ENCODE assay signal across 19 mouse cellular contexts in the genomic region with DNA sequence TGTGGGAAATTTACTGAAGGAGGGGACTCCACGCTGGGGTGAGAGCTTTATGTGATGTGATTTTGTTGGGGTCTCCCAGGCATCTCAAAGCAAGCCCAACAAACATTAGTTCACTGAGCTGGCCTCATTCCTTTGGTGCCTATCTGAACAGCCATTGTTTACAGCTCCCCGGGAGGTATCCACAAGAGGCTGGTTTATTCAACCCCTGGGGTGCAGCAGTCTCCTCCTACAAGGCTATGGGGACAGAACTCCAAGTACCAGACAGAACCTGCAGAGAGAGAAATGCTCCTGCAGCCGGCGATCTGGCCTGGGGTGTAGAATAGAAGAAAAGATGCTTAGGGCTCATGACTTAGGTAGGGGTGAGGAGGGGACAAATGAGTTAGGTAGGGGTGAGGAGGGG. TPM values are rescaled to one million over a fixed set of nuclear protein-coding genes. Genes with fewer than 3 reads are reported as not detected.
DNase-seq lines count a peak whose midpoint lies in the region; ATAC-seq lines count a peak whose summit lies in the region.
"Had no signal": no experiment of that assay in that cellular context is flagged by ENCODE, and none has a peak within 500 bp of the region (broad histone marks: within the 10 kb centered on the region; RNA-seq: fewer than 3 reads in every experiment).

No protein-coding gene starts in this region.

- peaks cover 68% of the 10 kb centered on the region for H3K4me1 ChIP-seq in heart, embryonic 12.5 days (replicated peaks)
- peaks cover 37% of the 10 kb centered on the region for H3K4me1 ChIP-seq in forebrain, embryonic 16.5 days (replicated peaks; ENCODE audit: control insufficient read depth, insufficient read depth, low read length)
- peaks cover 76% of the 10 kb centered on the region for H3K4me1 ChIP-seq in limb, embryonic 13.5 days

- H3K4me2 ChIP-seq in heart, embryonic 12.5 days: no peak overlapping the region
- H3K4me2 ChIP-seq in forebrain, embryonic 16.5 days (ENCODE audit: low read length): no peak overlapping the region
- no peak overlapping the region for H3K4me2 ChIP-seq in limb, embryonic 13.5 days (replicated peaks)
- H3K4me2 ChIP-seq: liver, embryonic 12.5 days had no signal

- 31% methylated on average over 4 of the region's 4 CpGs for WGBS in heart, embryonic 12.5 days
- WGBS in forebrain, embryonic 16.5 days: 22% methylated on average over 4 of the region's 4 CpGs
- WGBS in limb, embryonic 13.5 days: 12% methylated on average over 4 of the region's 4 CpGs

- H3K27me3 ChIP-seq in heart, embryonic 12.5 days (replicated peaks): no peaks in the 10 kb centered on the region
- H3K27me3 ChIP-seq in forebrain, embryonic 16.5 days (replicated peaks; ENCODE audit: control insufficient read depth, insufficient read depth, low read length): no peaks in the 10 kb centered on the region
- no peaks in the 10 kb centered on the region for H3K27me3 ChIP-seq in limb, embryonic 13.5 days

- no peaks in the 10 kb centered on the region for H3K9me3 ChIP-seq in heart, embryonic 12.5 days (replicated peaks)
- H3K9me3 ChIP-seq in forebrain, embryonic 16.5 days (ENCODE audit: control insufficient read depth, low read length): no peaks in the 10 kb centered on the region
- H3K9me3 ChIP-seq in limb, embryonic 13.5 days: no peaks in the 10 kb centered on the region
- H3K9me3 ChIP-seq: liver, embryonic 12.5 days had no signal

- no peaks in the 10 kb centered on the region for H3K36me3 ChIP-seq in heart, embryonic 12.5 days
- no peaks in the 10 kb centered on the region for H3K36me3 ChIP-seq in forebrain, embryonic 16.5 days (ENCODE audit: control insufficient read depth, insufficient read depth)
- no peaks in the 10 kb centered on the region for H3K36me3 ChIP-seq in limb, embryonic 13.5 days
- H3K36me3 ChIP-seq: liver, embryonic 12.5 days had no signal

- no peak for DNase-seq in heart, adult 8-10 months (ENCODE audit: low spot score)
- DNase-seq in ZHBTc4 (ENCODE audit: low read depth, low spot score): peak; percentile 69
- no peak for DNase-seq in adrenal gland, adult 18-20 months (ENCODE audit: low spot score in 2 of 2)
- no peak for DNase-seq in kidney, postnatal 4 days
- DNase-seq in thymus, postnatal 36 days: no peak
- DNase-seq: B cell, adult 2 months; cerebellum, postnatal 14 days; kidney, postnatal 36 days; lung, postnatal 14 days; thymus, adult 2 months had no signal

- H3K9ac ChIP-seq in heart, embryonic 12.5 days: no peak overlapping the region
- no peak overlapping the region for H3K9ac ChIP-seq in forebrain, embryonic 16.5 days (replicated peaks; ENCODE audit: low read depth, low read length)
- H3K9ac ChIP-seq in limb, embryonic 13.5 days: no peak overlapping the region
- H3K9ac ChIP-seq: liver, embryonic 12.5 days had no signal

- no peak overlapping the region for H3K4me3 ChIP-seq in heart, embryonic 12.5 days
- H3K4me3 ChIP-seq in forebrain, embryonic 16.5 days (replicated peaks; ENCODE audit: low read length): no peak overlapping the region
- no peak overlapping the region for H3K4me3 ChIP-seq in limb, embryonic 13.5 days
- H3K4me3 ChIP-seq: liver, embryonic 12.5 days; myocyte had no signal

- H3K27ac ChIP-seq in heart, embryonic 12.5 days (ENCODE audit: poor library complexity, severe bottlenecking): peak overlapping the region; percentile 87; the same call in 1 of the 2 replicates
- H3K27ac ChIP-seq in forebrain, embryonic 16.5 days (ENCODE audit: low read length): peak overlapping the region; percentile 98; the same call in 1 of the 2 replicates
- peak overlapping the region; percentile 89; the same call in 1 of the 2 replicates for H3K27ac ChIP-seq in limb, embryonic 13.5 days

- ATAC-seq in heart, embryonic 12.5 days (ENCODE audit: insufficient number of reproducible peaks, low FRiP score): no peak
- ATAC-seq in forebrain, embryonic 16.5 days: no peak
- ATAC-seq in limb, embryonic 13.5 days (ENCODE audit: low FRiP score, low read depth): no peak
- ATAC-seq: liver, embryonic 12.5 days had no signal

RNA-seq across cellular contexts. Expression of a gene that starts 24.7 kb away (rescaled TPM):
- polyA plus RNA-seq in heart, embryonic 12.5 days (2016; fragmentation: Nextera tagmentation; extraction: Ambion mirVana): 1.1 and 1.4 TPM in 2 replicates
- total RNA-seq in heart, adult 8-10 months (2022): not detected
- 1.7 and 2.7 TPM in 2 replicates for polyA plus RNA-seq in forebrain, embryonic 16.5 days (2015; fragmentation: Nextera tagmentation; extraction: Ambion mirVana)
- 7.0 and 7.4 TPM in 2 replicates for polyA plus RNA-seq in limb, embryonic 13.5 days (2015; fragmentation: Nextera tagmentation; extraction: Ambion mirVana)
- 1 to 10 TPM; 3.2 to 7.0 TPM for total RNA-seq in adrenal gland, adult 18-20 months (2021)
- total RNA-seq: gastrocnemius, adult 18-20 months; left cerebral cortex, adult 8-10 months; MEL had no signal
- polyA plus RNA-seq: liver, embryonic 12.5 days; spleen, adult 2 months; thymus, adult 2 months had no signal

RNA-seq across cellular contexts. Expression of a gene that starts 30.6 kb away (rescaled TPM):
- 46.6 and 46.8 TPM in 2 replicates for polyA plus RNA-seq in heart, embryonic 12.5 days (2016; fragmentation: Nextera tagmentation; extraction: Ambion mirVana)
- 10 to 100 TPM; 31.0 to 45.6 (median 36.2) TPM for total RNA-seq in heart, adult 8-10 months (2022)
- 56.7 and 58.5 TPM in 2 replicates for polyA plus RNA-seq in forebrain, embryonic 16.5 days (2015; fragmentation: Nextera tagmentation; extraction: Ambion mirVana)
- polyA plus RNA-seq in limb, embryonic 13.5 days (2015; fragmentation: Nextera tagmentation; extraction: Ambion mirVana): 47.2 and 49.0 TPM in 2 replicates
- 10 to 100 TPM; 40.6 to 42.5 TPM for total RNA-seq in adrenal gland, adult 18-20 months (2021)

RNA-seq across cellular contexts. Expression of a gene that starts 48.3 kb away (rescaled TPM):
- 66.1 and 67.6 TPM in 2 replicates for polyA plus RNA-seq in heart, embryonic 12.5 days (2016; fragmentation: Nextera tagmentation; extraction: Ambion mirVana)
- total RNA-seq in heart, adult 8-10 months (2022): 1 to 10 TPM; 4.4 to 9.5 (median 6.3) TPM
- polyA plus RNA-seq in forebrain, embryonic 16.5 days (2015; fragmentation: Nextera tagmentation; extraction: Ambion mirVana): 26.3 and 28.3 TPM in 2 replicates
- 88.5 and 89.8 TPM in 2 replicates for polyA plus RNA-seq in limb, embryonic 13.5 days (2015; fragmentation: Nextera tagmentation; extraction: Ambion mirVana)
- total RNA-seq in adrenal gland, adult 18-20 months (2021): 1 to 10 TPM; 4.3 TPM
- total RNA-seq: MEL had no signal

RNA-seq across cellular contexts. Expression of a gene that starts 57.6 kb away (rescaled TPM):
- 11.0 and 12.1 TPM in 2 replicates for polyA plus RNA-seq in heart, embryonic 12.5 days (2016; fragmentation: Nextera tagmentation; extraction: Ambion mirVana)
- total RNA-seq in heart, adult 8-10 months (2022): 10 to 100 TPM; 38.1 to 41.9 (median 40.5) TPM
- 37.3 and 37.6 TPM in 2 replicates for polyA plus RNA-seq in forebrain, embryonic 16.5 days (2015; fragmentation: Nextera tagmentation; extraction: Ambion mirVana)
- polyA plus RNA-seq in limb, embryonic 13.5 days (2015; fragmentation: Nextera tagmentation; extraction: Ambion mirVana): 12.2 and 14.5 TPM in 2 replicates
- total RNA-seq in adrenal gland, adult 18-20 months (2021): 10 to 100 TPM; 28.8 to 43.9 TPM
